17 mouse cellular contexts compared by ENCODE assay signal in the genomic region with DNA sequence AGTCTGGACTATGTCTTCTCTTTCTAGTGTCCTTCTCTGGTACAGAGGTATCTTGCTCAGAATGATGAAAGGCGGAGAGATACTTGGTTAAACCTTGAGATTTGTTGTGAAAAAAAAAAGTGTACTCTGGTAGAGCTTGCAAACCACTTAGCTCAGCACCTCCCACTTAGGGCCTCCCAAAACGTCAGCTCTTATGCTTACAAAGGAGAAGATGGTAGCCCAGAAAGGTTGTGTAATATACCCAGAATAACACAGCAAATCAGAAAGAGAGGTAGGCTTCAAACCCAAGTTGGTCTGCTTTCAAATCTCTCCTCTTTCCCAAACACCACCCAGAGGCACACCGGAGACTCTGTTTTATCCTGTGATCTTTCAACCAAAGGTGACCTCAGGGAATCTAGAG.
"Had no signal": no experiment of that assay in that cellular context is flagged by ENCODE, and none has a peak within 500 bp of the region (broad histone marks: within the 10 kb centered on the region; RNA-seq: fewer than 3 reads in every experiment).

No protein-coding gene starts in this region.

- H3K4me1 ChIP-seq: neural tube, embryonic 12.5 days; neural tube, embryonic 13.5 days; neural tube, embryonic 15.5 days; stomach, embryonic 15.5 days had no signal

- H3K27me3 ChIP-seq: neural tube, embryonic 12.5 days; neural tube, embryonic 13.5 days; neural tube, embryonic 15.5 days; stomach, embryonic 15.5 days had no signal

- H3K27ac ChIP-seq: neural tube, embryonic 12.5 days; neural tube, embryonic 13.5 days; neural tube, embryonic 15.5 days; stomach, embryonic 15.5 days; stomach, postnatal 0 days had no signal

- H3K9me3 ChIP-seq: neural tube, embryonic 12.5 days; neural tube, embryonic 15.5 days; stomach, embryonic 15.5 days had no signal

- H3K4me3 ChIP-seq: neural tube, embryonic 12.5 days; neural tube, embryonic 13.5 days; neural tube, embryonic 15.5 days; stomach, embryonic 15.5 days had no signal

- H3K36me3 ChIP-seq: neural tube, embryonic 12.5 days; neural tube, embryonic 13.5 days; neural tube, embryonic 15.5 days; stomach, embryonic 15.5 days had no signal

- DNase-seq: retina, postnatal 1 day; right cerebral cortex, adult 18-20 months; right cerebral cortex, postnatal 14 days; right cerebral cortex, postnatal 25 days; right cerebral cortex, postnatal 4 days; spleen, adult 18-20 months; thymus, adult 18-20 months; thymus, adult 2 months; thymus, postnatal 14 days; thymus, postnatal 25 days; thymus, postnatal 36 days; thymus, postnatal 4 days had no signal
